Mouse (Mus musculus) lung, adult 2 months (tissue): Measurements from ENCODE around the gene Samd14. TPM values are rescaled to one million over a fixed set of nuclear protein-coding genes. Genes with fewer than 3 reads are reported as not detected.

ENCODE experiments used
- DNase-seq: peaks from one replicate; pipeline ENCODE4 v3.0.0; 2022
- H3K4me1 ChIP-seq: fragments of 200-500 bp; 2 replicates; pipeline ENCODE4 v1.6.1; 2011; ENCODE audit warnings: low read length; ENCODE audit not compliant: control insufficient read depth, insufficient read depth
- H3K4me3 ChIP-seq: fragments of 200-500 bp; replicated peaks from 2 replicates; pipeline ENCODE3; 2011; ENCODE audit warnings: low read depth, mild to moderate bottlenecking, control low read depth, low read length; ENCODE audit errors: extremely low read depth
- CTCF ChIP-seq: fragments of 200-500 bp; IDR thresholded peaks from 2 replicates; pipeline ENCODE4 v1.5.1; 2011; ENCODE audit warnings: mild to moderate bottlenecking, low read length, control low read depth; ENCODE audit not compliant: insufficient read depth
- POLR2A ChIP-seq: fragments of 200-500 bp; IDR thresholded peaks from 2 replicates; pipeline ENCODE4 v1.6.1; 2011; ENCODE audit warnings: low read depth, mild to moderate bottlenecking, control low read depth, low read length, borderline replicate concordance; ENCODE audit errors: extremely low read depth
- WGBS: fragments of 180-500 bp; shearing (Covaris S2); methylation state at CpG from one replicate; pipeline ENCODE4 v1.1.7; 2018; 5-methylcytosine and 5-hydroxymethylcytosine counted together
- polyA plus RNA-seq: library from polyadenylated mRNA; depleted of rRNA; stranded (reverse); fragments of >200 nt; gene quantifications from 2 replicates; pipeline ENCODE4 v1.2.3, GENCODE M21; 2012

Gene Samd14
- polyA plus RNA-seq, 1 experiment, result 5.9 TPM

DNA sequence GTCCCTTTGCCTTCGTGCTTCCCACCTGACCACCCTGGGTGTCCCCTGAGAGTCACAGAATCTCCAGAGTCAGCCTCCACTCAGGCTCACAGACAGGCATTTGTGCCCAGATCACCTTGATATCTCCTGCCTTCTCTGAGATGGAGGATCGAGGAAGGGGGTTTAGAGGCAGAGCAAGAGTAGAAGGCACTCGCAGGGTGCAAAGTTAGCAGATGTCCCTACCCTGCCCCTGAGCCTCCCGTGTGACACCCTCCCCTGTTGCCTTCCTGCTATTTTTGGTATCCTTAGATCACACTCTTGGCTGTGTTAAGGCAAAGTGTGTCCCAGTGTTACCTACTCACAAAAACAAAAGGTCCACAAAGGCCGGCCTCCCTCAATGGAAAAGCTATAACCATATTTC lies 33.5 kb upstream of the Samd14 start, which contains the start of gene Sgca:
Gene Sgca (minus strand): TSS at position 129 of the 400 bp plus-strand sequence.
- no peak within 1 kb of the TSS for H3K4me3 ChIP-seq
- DNase-seq, result no peak
- no peaks in the 10 kb centered on the region for H3K4me1 ChIP-seq
- WGBS, result 71% methylated on average over 5 of the region's 5 CpGs
- TF ChIP-seq CTCF (no peak), POLR2A (no peak)

DNA sequence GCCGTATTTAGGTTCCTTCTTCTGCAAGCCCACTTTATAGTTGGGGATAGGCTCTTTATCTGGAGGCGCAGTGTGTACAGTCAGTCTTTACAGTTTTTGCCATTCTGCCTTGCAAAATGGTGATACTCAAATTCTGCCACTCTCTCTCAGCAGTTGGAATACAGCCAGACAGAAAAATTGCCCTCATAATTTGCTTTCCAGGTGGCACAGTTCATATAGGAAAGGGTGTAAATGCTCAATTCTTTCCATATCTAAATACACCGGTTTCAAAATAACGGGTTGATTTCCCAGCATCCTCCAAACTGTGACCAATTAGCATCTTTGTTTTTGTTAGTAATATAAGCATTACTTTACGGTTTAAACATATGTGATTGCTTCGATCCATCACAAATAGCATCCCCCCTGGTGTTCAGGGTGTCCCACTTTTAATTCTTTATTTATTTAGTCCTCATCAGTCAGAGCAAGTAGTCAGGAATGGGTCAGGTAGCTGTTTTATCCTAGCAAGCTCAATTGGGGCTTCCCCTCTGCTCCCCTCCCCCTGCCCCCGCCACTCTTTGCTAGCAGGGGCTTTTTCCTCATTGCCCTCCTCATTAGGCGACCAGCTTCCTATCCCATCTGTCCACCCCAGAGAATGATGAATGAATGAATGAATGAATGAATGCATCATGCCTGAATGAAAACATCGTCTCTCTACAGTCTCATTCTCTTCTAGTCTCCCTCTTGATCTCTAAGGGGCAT lies 31.3 kb upstream of the Samd14 start:
- no peaks in the 10 kb centered on the region for H3K4me1 ChIP-seq
- no peak for DNase-seq
- 39% methylated on average over 9 of the region's 9 CpGs for WGBS
- TF ChIP-seq CTCF (no peak), POLR2A (no peak)
- H3K4me3 ChIP-seq, result no peak overlapping the region

DNA sequence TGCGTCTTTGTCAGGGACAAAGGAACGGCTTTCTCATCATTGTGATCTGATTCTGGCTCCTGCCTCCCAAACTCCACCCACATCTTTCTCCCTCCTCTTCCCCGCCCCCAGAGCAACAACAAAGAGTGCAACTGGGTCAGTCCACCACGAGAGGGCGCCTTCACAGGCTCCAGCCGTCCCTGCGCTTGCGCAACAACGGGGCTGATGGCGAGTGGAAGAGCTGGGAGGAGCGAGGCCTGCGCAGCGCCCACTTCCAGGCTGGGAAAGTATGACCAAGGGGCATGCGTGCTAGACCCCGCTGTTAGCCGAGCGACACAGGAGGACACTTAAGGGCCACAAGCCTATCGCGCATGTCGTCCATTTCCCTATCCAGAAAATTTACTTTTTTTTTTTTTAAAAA lies 30.7 kb upstream of the Samd14 start:
- TF ChIP-seq CTCF (peak; percentile 90), POLR2A (peak; percentile 72; the same call in 1 of the 2 replicates)
- peak overlapping the region; percentile 16 for H3K4me3 ChIP-seq
- DNase-seq, result peak; percentile 96
- under 1% methylated on average over 20 of the region's 20 CpGs for WGBS
- no peaks in the 10 kb centered on the region for H3K4me1 ChIP-seq

DNA sequence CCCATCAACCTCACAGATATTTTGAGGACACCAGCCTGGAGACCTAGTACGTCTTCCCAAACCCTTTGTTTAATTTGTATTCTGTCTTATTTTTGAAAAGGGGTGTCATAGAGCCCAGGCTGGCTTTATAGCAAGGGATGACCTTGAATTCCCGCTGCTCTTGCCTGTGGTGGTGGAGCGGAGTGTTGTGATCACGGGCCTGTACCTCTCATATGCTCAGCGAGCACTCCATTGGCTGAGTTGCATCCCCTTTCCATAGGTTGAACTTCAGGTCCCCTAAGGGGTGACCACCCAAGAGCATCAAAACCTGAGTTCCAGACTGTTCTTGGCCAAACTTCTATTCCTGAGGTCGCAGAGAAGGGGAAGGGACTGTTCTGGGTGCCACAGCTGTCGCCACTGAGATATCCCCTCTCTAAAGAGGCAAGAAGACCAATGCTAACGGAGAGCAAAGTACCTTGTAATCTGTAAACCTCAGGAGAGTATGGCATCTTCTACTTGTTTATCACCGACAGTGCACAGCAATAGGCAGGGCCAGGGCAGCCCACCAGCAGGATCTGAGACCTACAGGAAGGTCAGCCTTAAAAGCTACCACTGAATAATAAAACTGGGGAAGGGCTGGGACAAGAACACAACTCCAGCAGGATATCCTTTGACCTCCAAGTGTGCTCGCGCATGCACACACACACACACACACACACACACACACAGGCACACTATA lies 30.1 kb upstream of the Samd14 start:
- Histone ChIP-seq H3K4me1 (no peaks in the 10 kb centered on the region), H3K4me3 (no peak overlapping the region)
- TF ChIP-seq POLR2A (no peak), CTCF (no peak)
- DNase-seq, result no peak
- WGBS, result 69% methylated on average over 11 of the region's 11 CpGs

DNA sequence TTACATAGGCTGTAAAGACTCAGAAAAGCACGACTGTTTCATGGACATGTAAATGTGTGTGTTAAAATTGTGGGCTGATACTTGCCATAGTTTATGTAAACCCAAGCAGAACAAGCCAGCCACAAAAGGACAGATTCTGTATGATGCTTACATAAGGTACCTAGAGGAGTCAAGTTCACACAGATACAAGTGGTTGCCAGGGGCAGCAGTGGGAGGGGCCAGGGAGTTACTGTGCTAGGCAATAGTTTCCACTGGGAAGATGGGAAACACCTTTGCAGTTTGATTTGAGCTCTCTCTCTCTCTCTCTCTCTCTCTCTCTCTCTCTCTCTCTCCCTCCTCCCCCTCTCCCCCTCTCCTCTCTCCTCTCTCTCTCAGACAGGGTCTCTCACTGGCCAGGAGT lies 24.5 kb upstream of the Samd14 start:
- Histone ChIP-seq H3K4me1 (peaks cover 4% of the 10 kb centered on the region), H3K4me3 (no peak overlapping the region)
- no peak for TF ChIP-seq POLR2A
- no peak for TF ChIP-seq CTCF
- DNase-seq, result no peak
- WGBS, result 57% methylated on average over 1 of the region's 1 CpGs

DNA sequence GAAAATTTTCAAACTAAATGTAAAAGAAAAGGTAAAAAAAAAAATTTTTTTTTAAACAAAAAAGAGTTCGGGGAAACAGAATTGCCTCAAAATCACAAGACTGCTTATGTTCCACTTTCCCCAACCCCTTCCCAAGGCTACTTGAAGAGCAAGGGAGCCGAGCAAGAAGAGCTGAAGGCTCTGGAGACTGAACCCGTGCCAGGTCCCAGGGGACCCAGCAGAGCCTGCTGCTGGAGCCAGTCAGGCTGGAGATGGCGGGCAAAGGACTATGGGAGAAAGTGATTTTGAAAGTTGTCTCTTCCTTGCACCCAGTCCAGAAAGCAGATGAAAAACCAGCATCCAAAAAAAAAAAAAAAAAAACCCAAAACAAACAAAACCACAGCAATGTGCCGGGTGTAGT lies 23.9 kb upstream of the Samd14 start:
- peaks cover 5% of the 10 kb centered on the region for H3K4me1 ChIP-seq
- 63% methylated on average over 5 of the region's 5 CpGs for WGBS
- no peak for TF ChIP-seq CTCF
- no peak for TF ChIP-seq POLR2A
- DNase-seq, result no peak
- no peak overlapping the region for H3K4me3 ChIP-seq

DNA sequence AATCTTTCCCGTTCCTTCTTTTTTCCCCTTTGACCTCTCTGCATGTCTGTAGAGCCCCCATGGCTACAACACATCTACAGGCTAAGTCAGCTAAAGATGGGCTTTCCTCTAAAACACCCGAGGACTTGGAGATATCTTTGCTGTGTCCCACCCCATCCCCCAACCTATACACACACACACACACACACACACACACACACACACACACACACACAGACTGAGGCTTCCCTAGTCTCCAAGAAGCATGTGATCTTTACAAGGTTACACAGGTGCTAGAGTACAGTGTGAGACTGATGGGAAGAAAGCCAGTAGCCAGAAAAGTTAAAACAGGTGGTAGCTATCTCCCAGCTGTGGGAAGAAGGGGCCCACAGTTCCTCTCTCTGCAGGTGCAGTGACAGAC lies 23.2 kb upstream of the Samd14 start:
- TF ChIP-seq POLR2A, result no peak
- TF ChIP-seq CTCF, result no peak
- Histone ChIP-seq H3K4me1 (peaks cover 5% of the 10 kb centered on the region), H3K4me3 (no peak overlapping the region)
- 53% methylated on average over 2 of the region's 2 CpGs for WGBS
- no peak for DNase-seq

DNA sequence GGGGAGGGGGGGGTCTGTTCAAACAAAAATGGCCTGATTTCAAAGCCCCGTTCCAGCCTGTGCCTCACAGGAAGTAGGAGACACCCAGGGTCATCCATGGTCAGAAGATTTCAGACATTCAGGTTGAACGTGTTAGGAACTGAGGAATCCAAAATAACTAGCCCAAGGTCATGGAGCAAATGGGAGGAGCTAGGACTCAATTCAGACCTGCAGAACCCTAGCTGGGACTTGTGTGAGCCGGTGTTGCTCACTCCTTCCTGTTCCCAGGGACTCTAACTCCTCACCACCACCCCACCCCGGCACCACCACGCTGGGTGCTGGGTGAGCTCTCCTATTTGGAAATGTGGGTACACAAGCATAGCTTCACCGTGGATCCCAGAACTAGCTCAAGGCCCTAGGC lies 22.3 kb upstream of the Samd14 start:
- WGBS, result 35% methylated on average over 6 of the region's 6 CpGs
- DNase-seq, result no peak

DNA sequence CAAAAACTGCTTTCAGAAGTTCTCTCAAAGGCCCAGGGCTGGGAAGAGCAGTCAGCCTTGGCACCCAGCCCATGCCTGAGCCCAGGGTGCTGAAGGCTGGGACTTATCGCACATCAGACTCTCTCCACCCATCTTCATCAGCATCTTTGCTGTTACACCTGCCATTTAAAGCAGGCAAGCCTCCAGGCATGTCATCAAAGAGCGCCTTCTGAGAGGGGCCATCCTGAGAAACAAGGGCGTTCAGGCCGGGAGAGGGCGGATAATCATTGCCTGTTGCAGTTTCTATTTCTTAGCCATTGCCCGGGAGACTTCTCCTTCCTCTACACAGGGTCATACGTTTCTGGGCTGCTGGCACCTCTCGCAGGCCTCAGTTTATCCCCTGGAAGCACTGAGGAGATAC lies 21.8 kb upstream of the Samd14 start:
- 85% methylated on average over 8 of the region's 8 CpGs for WGBS
- Histone ChIP-seq H3K4me3 (no peak overlapping the region), H3K4me1 (peaks cover 5% of the 10 kb centered on the region)
- TF ChIP-seq CTCF, result no peak
- DNase-seq, result no peak

More for the DNA sequence above, 22.3 kb upstream of the Samd14 start:
- Histone ChIP-seq H3K4me3 (no peak overlapping the region), H3K4me1 (peaks cover 5% of the 10 kb centered on the region)
- TF ChIP-seq POLR2A (no peak), CTCF (no peak)

DNA sequence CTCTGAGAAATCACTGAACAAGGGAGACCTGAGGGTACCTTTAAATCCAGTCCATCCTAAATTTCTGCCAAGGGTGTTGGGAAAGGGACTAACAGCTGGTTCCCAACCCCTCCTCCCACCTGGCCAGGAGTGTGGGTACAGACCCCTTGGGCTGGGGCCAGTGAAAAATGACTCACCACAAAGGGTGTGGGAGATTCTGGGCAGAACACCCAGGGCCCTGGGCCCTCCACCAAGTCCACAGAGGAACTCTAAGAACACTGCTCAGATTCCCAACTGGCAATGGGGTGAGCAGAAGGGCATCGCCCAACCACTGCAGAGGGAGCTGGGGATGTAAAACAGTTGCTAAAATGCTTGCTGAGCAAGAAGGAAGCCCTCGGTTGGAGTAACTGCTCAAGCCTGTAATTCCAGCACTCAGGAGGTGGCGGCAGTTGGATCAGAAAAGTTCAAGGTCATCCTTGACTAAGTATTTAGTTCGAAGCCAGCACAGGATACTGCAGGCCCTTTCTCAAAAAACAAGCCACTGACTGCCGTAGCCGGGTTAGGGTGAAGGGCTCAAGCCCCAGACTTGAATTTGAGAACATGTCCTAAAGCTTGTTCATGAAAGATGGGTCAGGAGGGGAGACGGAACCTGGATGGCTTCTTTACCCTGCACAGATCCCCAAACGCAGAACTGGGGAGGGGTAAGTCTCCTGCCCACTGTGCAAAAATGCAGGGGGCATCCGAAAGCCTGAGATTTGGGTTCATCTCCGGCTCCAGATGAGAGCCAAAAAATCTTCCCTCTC lies 20.7 kb upstream of the Samd14 start:
- 19% methylated on average over 10 of the region's 10 CpGs for WGBS
- TF ChIP-seq CTCF (no peak), POLR2A (no peak)
- no peak for DNase-seq
- Histone ChIP-seq H3K4me3 (peak overlapping the region; percentile 79), H3K4me1 (peaks cover 7% of the 10 kb centered on the region)
